Mouse (Mus musculus): Measurements from ENCODE around the gene Asap3.

DNA sequence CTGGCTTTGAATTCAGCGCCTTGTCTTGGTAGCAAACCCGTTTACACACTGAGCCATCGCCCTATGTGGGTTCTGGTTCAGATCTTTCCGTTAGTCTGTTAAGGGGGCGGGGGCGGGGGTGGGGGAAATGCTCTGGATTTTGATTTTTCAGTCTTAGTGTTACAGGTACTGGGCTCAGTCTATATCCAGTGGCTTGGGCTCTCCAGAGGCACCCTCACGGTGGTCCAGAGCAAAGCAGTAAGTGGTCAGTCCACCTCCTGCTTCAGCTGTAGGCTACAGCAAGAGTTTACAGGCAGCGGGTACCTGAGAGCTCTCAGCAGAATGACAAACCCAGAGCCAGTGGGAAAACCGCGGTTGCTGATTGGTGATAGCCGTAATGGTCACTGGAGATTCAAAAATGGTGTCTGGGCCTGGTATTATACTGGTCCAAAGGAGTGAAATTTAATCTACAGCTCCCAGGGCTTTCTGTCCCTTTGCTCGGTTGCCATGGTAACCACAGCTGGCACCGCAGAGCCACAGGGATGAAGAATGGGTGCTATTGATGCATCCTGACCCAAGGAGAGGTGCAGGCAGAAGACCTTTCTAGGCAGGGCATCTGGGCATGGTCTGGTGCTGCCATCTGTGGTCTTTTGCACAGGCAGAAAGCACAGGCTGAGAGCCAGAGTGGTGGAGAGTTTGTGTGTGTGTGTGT lies 17.5 kb downstream of the Asap3 start:
- TF ChIP-seq EP300 (IDR thresholded peaks at IDR 0.05; ENCODE audit: low read depth): no peak
- no peak for TF ChIP-seq CTCF (IDR thresholded peaks at IDR 0.05; ENCODE audit: low read depth)

Data from liver, postnatal 0 days (tissue).